8 mouse cellular contexts compared by ENCODE assay signal in genomic region chr11:75190371-75190724, GRCm38 (mm10). TPM values are rescaled to one million over a fixed set of nuclear protein-coding genes. Genes with fewer than 3 reads are reported as not detected.
A peak's percentile ranks its signal among the peaks of the same experiment; 100 is the strongest.
DNase-seq lines count a peak whose midpoint lies in the region; ATAC-seq and TF ChIP-seq lines count a peak whose summit lies in the region.

No protein-coding gene starts in this region.

- DNase-seq in ES-E14 (ENCODE audit: low read depth, low spot score): peak; percentile 87
- DNase-seq in c-Kit-positive CD71-positive TER-119-positive erythroid progenitor cells, embryonic 14.5 days (ENCODE audit: low spot score): peak; percentile 86
- peak; percentile 86 for DNase-seq in forebrain, embryonic 10.5 days (ENCODE audit: extremely low spot score, low spot score)
- DNase-seq in heart, postnatal 0 days (ENCODE audit: low spot score): peak; percentile 92
- DNase-seq in kidney, postnatal 36 days: peak; percentile 91 to 92
- peak; percentile 96 for DNase-seq in lung, postnatal 0 days (ENCODE audit: low spot score)
- DNase-seq in ovary, adult 18-20 months (ENCODE audit: low spot score): peak; percentile 81
- DNase-seq in thymus, postnatal 0 days (ENCODE audit: low spot score): peak; percentile 85

- WGBS in forebrain, embryonic 10.5 days: under 1% methylated on average over 24 of the region's 24 CpGs
- WGBS in heart, postnatal 0 days: 2% methylated on average over 24 of the region's 24 CpGs
- under 1% methylated on average over 24 of the region's 24 CpGs for WGBS in lung, postnatal 0 days

- no peaks in the 10 kb centered on the region; the same call in 1 of the 2 replicates for H3K36me3 ChIP-seq in ES-E14 (ENCODE audit: control insufficient read depth, insufficient read depth, low read length, poor library complexity, severe bottlenecking)
- H3K36me3 ChIP-seq in forebrain, embryonic 10.5 days (replicated peaks): peaks cover 5% of the 10 kb centered on the region; the same call in 1 of the 2 replicates
- peaks cover 5% of the 10 kb centered on the region for H3K36me3 ChIP-seq in heart, postnatal 0 days (replicated peaks; ENCODE audit: control insufficient read depth, insufficient read depth, low read length)
- no peaks in the 10 kb centered on the region for H3K36me3 ChIP-seq in lung, postnatal 0 days (ENCODE audit: insufficient read depth, low read length)

- TF ChIP-seq CTCF in heart, postnatal 0 days (IDR thresholded peaks at IDR 0.05; ENCODE audit: low read depth): no peak; the same call in 1 of the 2 replicates
- TF ChIP-seq CTCF in lung, postnatal 0 days (IDR thresholded peaks at IDR 0.05): peak; percentile 52

- TF ChIP-seq EP300 in heart, postnatal 0 days (IDR thresholded peaks at IDR 0.05; ENCODE audit: low read depth): no peak
- no peak for TF ChIP-seq EP300 in lung, postnatal 0 days (IDR thresholded peaks at IDR 0.05)

- peak overlapping the region; percentile 95 to 99 for H3K4me3 ChIP-seq in ES-E14 (ENCODE audit: insufficient read depth in 1 of 2, low read depth in 1 of 2, low read length in 2 of 2, poor library complexity in 1 of 2, severe bottlenecking in 1 of 2)
- peak overlapping the region; percentile 92 for H3K4me3 ChIP-seq in forebrain, embryonic 10.5 days
- peak overlapping the region; percentile 81 for H3K4me3 ChIP-seq in heart, postnatal 0 days (ENCODE audit: low read depth, low read length)
- peak overlapping the region; percentile 64 for H3K4me3 ChIP-seq in lung, postnatal 0 days (ENCODE audit: low read depth, low read length)

- in situ Hi-C loops in ES-E14 (cut with MboI; ENCODE audit: low sequenced_read_pairs in 2 of 2, unreplicated experiment in 2 of 2): loop anchor here (5.0 kb wide), 1 partner anchor 102 kb away; no protein-coding TSS in a partner anchor

- H3K4me2 ChIP-seq in heart, postnatal 0 days (ENCODE audit: low read depth, low read length): peak overlapping the region; percentile 76
- peak overlapping the region; percentile 89 for H3K4me2 ChIP-seq in lung, postnatal 0 days (replicated peaks; ENCODE audit: low read depth, low read length)

- peak; percentile 73 for ATAC-seq in heart, postnatal 0 days (ENCODE audit: insufficient read depth, low read depth)
- peak; percentile 84 for ATAC-seq in lung, postnatal 0 days

- H3K27me3 ChIP-seq in forebrain, embryonic 10.5 days (ENCODE audit: poor library complexity, severe bottlenecking): peaks cover 47% of the 10 kb centered on the region
- H3K27me3 ChIP-seq in heart, postnatal 0 days (ENCODE audit: control insufficient read depth, insufficient read depth, low read length): peaks cover 9% of the 10 kb centered on the region
- H3K27me3 ChIP-seq in lung, postnatal 0 days (replicated peaks; ENCODE audit: insufficient read depth, low read length): peaks cover 22% of the 10 kb centered on the region; the same call in 1 of the 2 replicates

- peak overlapping the region; percentile 90 for H3K9ac ChIP-seq in ES-E14 (ENCODE audit: insufficient read depth, low read depth, low read length, poor library complexity, severe bottlenecking)
- H3K9ac ChIP-seq in heart, postnatal 0 days (replicated peaks; ENCODE audit: low read depth, low read length): peak overlapping the region; percentile 49
- H3K9ac ChIP-seq in lung, postnatal 0 days (replicated peaks; ENCODE audit: low read depth): peak overlapping the region; percentile 45

- H3K9me3 ChIP-seq in ES-E14 (ENCODE audit: control insufficient read depth, insufficient read depth, low read depth, low read length): no peaks in the 10 kb centered on the region
- H3K9me3 ChIP-seq in forebrain, embryonic 10.5 days: no peaks in the 10 kb centered on the region
- H3K9me3 ChIP-seq in heart, postnatal 0 days (replicated peaks; ENCODE audit: control insufficient read depth, low read length): no peaks in the 10 kb centered on the region
- no peaks in the 10 kb centered on the region for H3K9me3 ChIP-seq in lung, postnatal 0 days (ENCODE audit: low read length)

- H3K27ac ChIP-seq in ES-E14 (ENCODE audit: insufficient read depth, low read depth, low read length, poor library complexity, severe bottlenecking): no peak overlapping the region
- peak overlapping the region; percentile 66 for H3K27ac ChIP-seq in forebrain, embryonic 10.5 days
- peak overlapping the region; percentile 64 for H3K27ac ChIP-seq in heart, postnatal 0 days (ENCODE audit: low read depth)
- no peak overlapping the region for H3K27ac ChIP-seq in lung, postnatal 0 days (ENCODE audit: low read length)

- H3K4me1 ChIP-seq in ES-E14 (ENCODE audit: control insufficient read depth in 2 of 2, insufficient read depth in 2 of 2, low read length in 2 of 2, poor library complexity in 1 of 2): peaks cover 0 to 7% of the 10 kb centered on the region in 2 experiments; a peak in 1 of 4 replicates
- peaks cover 61% of the 10 kb centered on the region for H3K4me1 ChIP-seq in forebrain, embryonic 10.5 days
- peaks cover 7% of the 10 kb centered on the region; the same call in 1 of the 2 replicates for H3K4me1 ChIP-seq in heart, postnatal 0 days (ENCODE audit: control insufficient read depth, insufficient read depth)
- H3K4me1 ChIP-seq in lung, postnatal 0 days (ENCODE audit: insufficient read depth, low read depth, low read length): peaks cover 19% of the 10 kb centered on the region

TF ChIP-seq in ES-E14, 5 proteins besides CTCF, POLR2A, EP300 and RAD21:
- TF ChIP-seq ZC3H11A (IDR thresholded peaks at IDR 0.05; ENCODE audit: borderline replicate concordance, low read depth, low read length): 0 out of 2 replicates have a peak, but pooled peaks have one; percentile 3
- TF ChIP-seq MAFK (IDR thresholded peaks at IDR 0.05; ENCODE audit: insufficient read depth, low read depth, low read length): no peak
- TF ChIP-seq ZNF384 (IDR thresholded peaks at IDR 0.05; ENCODE audit: low read depth, low read length): no peak
- peak; percentile 88 for TF ChIP-seq HCFC1 (IDR thresholded peaks at IDR 0.05; ENCODE audit: borderline replicate concordance, insufficient read depth, low read length)
- TF ChIP-seq CHD2 (IDR thresholded peaks at IDR 0.05; ENCODE audit: low read depth, low read length): no peak

RNA-seq across cellular contexts. Expression of gene Dph1, which starts 0.7 kb away (rescaled TPM):
- total RNA-seq in ES-E14 (2012; rRNA removed): 32.8 and 43.6 TPM in 2 replicates
- polyA plus RNA-seq in forebrain, embryonic 10.5 days (2016; fragmentation: Nextera tagmentation; extraction: Ambion mirVana): 29.5 TPM in 2 replicates
- 34.4 and 72.1 TPM in 2 replicates for total RNA-seq in heart, postnatal 0 days (2014; rRNA removed; ENCODE audit: low replicate concordance)
- polyA plus RNA-seq in heart, postnatal 0 days (2015; fragmentation: Nextera tagmentation; extraction: Ambion mirVana): 19.3 and 20.2 TPM in 2 replicates
- 11.3 and 14.8 TPM in 2 replicates for polyA plus RNA-seq in lung, postnatal 0 days (2015; fragmentation: Nextera tagmentation; extraction: Ambion mirVana)
- 14.0 and 14.1 TPM in 2 replicates for polyA plus RNA-seq in thymus, postnatal 0 days (2015; fragmentation: Nextera tagmentation; extraction: Ambion mirVana)

RNA-seq across cellular contexts. Expression of gene Rtn4rl1, which starts 3.2 kb away (rescaled TPM):
- 1.0 and 1.1 TPM in 2 replicates for total RNA-seq in ES-E14 (2012; rRNA removed)
- 1.1 and 1.3 TPM in 2 replicates for polyA plus RNA-seq in forebrain, embryonic 10.5 days (2016; fragmentation: Nextera tagmentation; extraction: Ambion mirVana)
- 6.0 and 19.7 TPM in 2 replicates for total RNA-seq in heart, postnatal 0 days (2014; rRNA removed; ENCODE audit: low replicate concordance)
- 12.2 and 12.8 TPM in 2 replicates for polyA plus RNA-seq in heart, postnatal 0 days (2015; fragmentation: Nextera tagmentation; extraction: Ambion mirVana)
- 3.6 and 4.3 TPM in 2 replicates for polyA plus RNA-seq in lung, postnatal 0 days (2015; fragmentation: Nextera tagmentation; extraction: Ambion mirVana)
- polyA plus RNA-seq in thymus, postnatal 0 days (2015; fragmentation: Nextera tagmentation; extraction: Ambion mirVana): 7.8 and 8.1 TPM in 2 replicates

RNA-seq across cellular contexts. Expression of gene Ovca2, which starts 11.7 kb away (rescaled TPM):
- 11.7 and 14.8 TPM in 2 replicates for total RNA-seq in ES-E14 (2012; rRNA removed)
- 33.6 and 34.0 TPM in 2 replicates for polyA plus RNA-seq in forebrain, embryonic 10.5 days (2016; fragmentation: Nextera tagmentation; extraction: Ambion mirVana)
- total RNA-seq in heart, postnatal 0 days (2014; rRNA removed; ENCODE audit: low replicate concordance): 8.9 and 35.2 TPM in 2 replicates
- polyA plus RNA-seq in heart, postnatal 0 days (2015; fragmentation: Nextera tagmentation; extraction: Ambion mirVana): 12.9 and 13.4 TPM in 2 replicates
- polyA plus RNA-seq in lung, postnatal 0 days (2015; fragmentation: Nextera tagmentation; extraction: Ambion mirVana): 19.7 and 22.0 TPM in 2 replicates
- 34.2 and 37.7 TPM in 2 replicates for polyA plus RNA-seq in thymus, postnatal 0 days (2015; fragmentation: Nextera tagmentation; extraction: Ambion mirVana)

RNA-seq across cellular contexts. Expression of gene Hic1, which starts 21.0 kb away (rescaled TPM):
- 1.4 and 2.1 TPM in 2 replicates for total RNA-seq in ES-E14 (2012; rRNA removed)
- polyA plus RNA-seq in forebrain, embryonic 10.5 days (2016; fragmentation: Nextera tagmentation; extraction: Ambion mirVana): 0.12 and 0.21 TPM in 2 replicates
- 17.8 and 19.5 TPM in 2 replicates for total RNA-seq in heart, postnatal 0 days (2014; rRNA removed; ENCODE audit: low replicate concordance)
- polyA plus RNA-seq in heart, postnatal 0 days (2015; fragmentation: Nextera tagmentation; extraction: Ambion mirVana): 4.8 and 6.1 TPM in 2 replicates
- polyA plus RNA-seq in lung, postnatal 0 days (2015; fragmentation: Nextera tagmentation; extraction: Ambion mirVana): 9.9 and 13.4 TPM in 2 replicates
- 8.3 and 11.0 TPM in 2 replicates for polyA plus RNA-seq in thymus, postnatal 0 days (2015; fragmentation: Nextera tagmentation; extraction: Ambion mirVana)

Comparison
In these comparisons a context has a peak if more than half of its experiments do, and no peak if none do; other contexts are left out.
1. H3K27ac ChIP-seq: peak in forebrain, embryonic 10.5 days (single experiment) and heart, postnatal 0 days (single experiment); none in ES-E14 (single experiment) and lung, postnatal 0 days (single experiment).
2. Peak in every context shown above with its lines, with median percentiles within 50 percentile points of each other: DNase-seq, H3K4me3 ChIP-seq and H3K9ac ChIP-seq.